Mouse (Mus musculus): ENCODE measurements around the gene Cacybp.

Cacybp gene

DNA sequence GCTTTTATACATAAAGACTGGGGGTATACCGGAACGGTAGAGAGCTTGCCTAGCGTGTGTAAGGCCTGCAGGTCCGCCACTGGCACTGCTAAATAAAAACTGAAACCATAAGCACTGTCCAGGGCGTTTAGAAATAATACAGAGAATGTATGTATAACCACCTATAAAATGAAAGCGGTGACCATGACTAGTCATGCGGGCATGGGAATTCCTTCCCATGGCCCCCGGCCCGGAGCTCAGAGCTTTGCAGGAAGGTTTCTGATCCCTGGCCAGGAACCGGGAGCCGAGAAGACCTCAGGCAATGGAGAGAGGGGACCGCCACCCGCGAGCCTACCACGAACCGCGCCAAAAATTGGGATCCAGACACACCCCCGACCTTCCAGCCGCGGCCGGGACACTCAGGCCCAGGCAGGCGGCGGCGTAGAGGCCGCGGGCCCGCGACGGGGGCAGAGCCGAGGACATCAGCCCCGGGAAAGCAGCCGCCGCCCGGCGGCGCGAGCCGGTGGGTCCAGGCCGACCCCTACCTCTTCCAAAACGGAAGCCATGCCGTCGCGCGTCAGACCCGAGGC is 468 bp downstream of the Cacybp start:
- no peak for DNase-seq

- DNase-seq, result no peak
Observed at GRCm38 (mm10) chr1:160211597-160212122, 1.0 kb downstream of the Cacybp start.

DNA sequence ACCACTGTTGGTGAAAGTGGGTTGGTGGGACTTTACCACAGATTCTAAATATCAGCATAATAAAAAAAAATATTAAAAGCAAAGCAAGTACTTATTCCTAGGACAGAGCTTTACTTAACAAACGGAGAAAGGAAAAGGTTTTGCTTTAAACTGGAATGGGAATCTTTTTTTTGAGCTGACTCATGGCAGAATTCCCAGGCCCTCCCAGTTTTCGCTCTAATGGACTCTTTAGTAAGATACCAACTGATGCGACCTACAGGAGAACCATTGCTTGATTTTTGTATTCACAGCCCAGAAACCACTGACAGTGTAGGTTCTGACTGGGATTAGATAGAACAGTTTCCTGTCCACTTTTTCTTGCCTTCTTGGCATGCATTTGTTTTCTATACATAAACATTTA is 2.1 kb downstream of the Cacybp start:
- no peak for DNase-seq

DNA sequence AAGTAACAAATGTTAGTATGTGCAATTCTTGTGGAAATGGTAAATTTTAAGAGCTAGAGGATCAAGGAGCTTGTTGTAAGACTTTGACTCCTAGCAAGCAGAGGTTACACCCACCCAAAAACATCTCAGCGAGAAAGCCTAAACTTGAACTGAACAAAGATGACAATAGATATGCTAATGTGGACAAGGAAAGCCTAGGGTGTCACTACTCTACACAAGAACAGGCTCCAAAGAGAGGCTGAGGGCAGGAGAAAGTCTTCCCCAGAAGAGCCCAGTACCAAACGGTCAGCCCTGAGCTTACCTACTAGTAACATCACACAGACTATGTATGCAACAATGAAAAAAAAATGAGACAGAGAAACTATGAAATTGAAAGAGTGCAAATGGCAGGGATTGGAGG is 2.8 kb downstream of the Cacybp start:
- no peak for DNase-seq

- no peak for DNase-seq
Observed at GRCm38 (mm10) chr1:160205486-160205885, 7.2 kb downstream of the Cacybp start.

DNA sequence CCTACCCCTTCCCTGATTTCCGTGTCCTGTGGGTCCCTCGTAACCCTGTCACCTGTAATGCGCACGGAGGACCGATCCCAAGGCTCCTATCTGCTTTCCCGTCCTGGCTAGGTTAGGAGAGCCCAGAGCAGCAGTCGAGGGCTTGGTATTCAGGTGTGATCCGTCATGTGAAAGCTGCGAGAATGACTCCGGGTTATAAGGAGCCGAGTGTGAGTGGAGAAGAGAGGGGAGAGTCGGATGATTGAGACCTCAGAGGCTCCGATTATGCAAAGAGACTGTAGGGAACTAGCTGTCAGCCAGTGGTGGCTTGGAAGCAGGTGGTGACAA is 17.4 kb downstream of the Cacybp start:
- no peak for DNase-seq

DNA sequence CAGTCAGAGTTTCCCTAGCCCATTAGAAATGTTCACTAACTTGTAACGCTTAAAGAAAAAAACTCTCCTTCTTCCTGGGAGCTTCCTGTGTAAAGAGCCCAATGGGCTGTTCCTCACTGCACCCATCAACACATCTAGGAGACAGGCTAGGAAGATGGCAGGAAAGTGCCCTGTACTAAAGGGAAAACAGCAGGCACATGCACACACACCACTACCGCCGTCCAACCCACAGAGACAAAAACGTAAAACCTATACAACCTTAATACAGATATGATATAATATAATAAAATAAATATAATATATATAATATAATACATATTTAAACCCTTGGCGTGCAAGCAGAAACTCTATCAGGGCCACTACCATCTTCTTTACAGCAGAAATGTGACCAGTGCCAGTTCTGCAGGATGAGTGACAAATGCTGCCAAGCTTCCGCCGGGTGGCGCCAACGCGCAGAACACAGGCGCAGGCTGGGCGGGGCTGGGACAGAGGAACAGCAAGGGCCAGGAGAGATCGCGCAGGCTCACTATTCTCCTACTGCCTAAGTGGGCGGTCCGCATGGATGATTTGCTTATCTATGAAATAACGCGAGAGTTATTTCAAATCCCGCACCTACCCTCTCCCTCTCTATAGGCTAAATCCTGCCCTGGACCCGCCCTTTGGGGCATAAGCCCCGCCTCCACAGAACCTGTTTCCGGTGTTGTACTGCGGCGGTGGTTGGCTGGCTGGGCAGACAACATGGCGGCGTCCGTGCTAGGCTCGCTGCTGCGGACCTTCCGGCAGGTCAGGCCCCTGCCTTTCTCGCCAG is 17.9 kb downstream of the Cacybp start, which contains the start of gene Mrps14:
Mrps14 (plus strand) TSS at position 687 of the 808 bp plus-strand sequence.
- DNase-seq, result peak; percentile 99

DNA sequence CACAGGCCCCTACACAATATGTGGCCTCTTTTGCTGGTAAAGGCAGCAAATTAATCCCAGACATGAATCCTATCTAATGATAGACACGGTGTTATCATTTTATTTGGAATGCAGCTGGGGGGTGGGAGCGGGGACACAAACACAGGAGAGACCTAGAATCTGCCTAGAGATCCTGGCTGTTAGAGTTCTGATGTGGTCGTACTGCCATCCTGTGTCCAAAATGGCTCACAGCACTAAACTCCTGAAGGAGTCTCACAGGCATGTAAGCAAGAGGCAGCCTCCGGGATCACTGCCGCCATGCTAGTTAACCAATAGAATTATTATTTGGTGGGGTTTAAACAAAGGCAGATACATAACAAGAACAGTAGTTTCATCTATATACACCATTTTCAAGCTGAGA is 28.2 kb downstream of the Cacybp start:
- DNase-seq, result peak; percentile 58

GRCm38 (mm10) chr1:160181216-160181615 is 31.5 kb downstream of the Cacybp start:
- DNase-seq, result no peak

DNA sequence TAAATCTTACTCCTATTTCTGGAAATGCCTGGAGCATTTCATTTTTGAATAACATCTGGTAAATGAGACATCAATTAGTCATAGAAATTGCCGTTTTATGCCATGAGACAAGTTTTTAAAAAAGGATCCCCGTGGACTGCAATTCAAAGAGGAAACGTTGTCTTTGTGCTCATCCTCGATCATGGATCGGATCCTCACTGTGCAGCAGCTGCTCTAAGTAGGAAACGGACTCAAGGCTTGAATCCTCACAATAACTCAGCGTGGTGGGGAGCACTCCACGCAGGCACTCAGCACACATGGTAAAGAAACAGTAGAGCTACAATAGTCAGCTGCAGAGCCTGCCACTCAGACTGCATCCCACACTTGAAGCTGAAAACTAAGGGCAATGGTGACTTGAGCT is 35.8 kb downstream of the Cacybp start:
- no peak for DNase-seq

- DNase-seq, result no peak
Observed at GRCm38 (mm10) chr1:160166600-160166999, 46.1 kb downstream of the Cacybp start.

- no peak for DNase-seq
Observed at GRCm38 (mm10) chr1:160158190-160158589, 54.5 kb downstream of the Cacybp start.

DNA sequence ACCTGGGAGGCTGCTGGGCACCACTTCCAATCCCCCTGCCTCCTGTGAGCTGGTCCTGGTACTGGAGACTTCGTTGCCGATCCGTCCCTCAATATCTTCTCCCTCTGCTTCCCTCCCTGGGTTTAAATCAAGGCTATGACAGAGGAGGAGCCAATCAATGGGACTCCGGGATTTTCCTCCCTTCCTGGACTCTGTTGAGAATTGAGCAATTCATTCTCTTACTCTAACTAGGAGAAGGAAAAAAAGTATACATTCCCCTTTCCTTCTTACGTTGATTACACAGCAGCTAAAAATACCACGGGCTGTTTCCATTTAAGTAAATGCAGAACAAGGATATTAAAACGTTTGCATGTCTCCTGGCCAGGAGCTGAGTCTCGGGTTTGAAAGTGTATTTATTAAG is 59.2 kb downstream of the Cacybp start, which contains the start of gene Tnn:
Tnn (minus strand) TSS at position 101 of the 400 bp plus-strand sequence.
- DNase-seq, result no peak
